Mouse (Mus musculus) C2C12 (cell line): Measurements from ENCODE around the gene Fam149a.

Experiments
- CTCF ChIP-seq: IDR thresholded peaks from one replicate; pipeline ENCODE4 v1.5.1; 2011; ENCODE audit not compliant: control insufficient read depth, insufficient read depth, insufficient read length
- MYOD1 ChIP-seq: IDR thresholded peaks from one replicate; pipeline ENCODE4 v1.6.1; 2011; ENCODE audit warnings: low read depth; ENCODE audit not compliant: control insufficient read depth, insufficient read length

DNA sequence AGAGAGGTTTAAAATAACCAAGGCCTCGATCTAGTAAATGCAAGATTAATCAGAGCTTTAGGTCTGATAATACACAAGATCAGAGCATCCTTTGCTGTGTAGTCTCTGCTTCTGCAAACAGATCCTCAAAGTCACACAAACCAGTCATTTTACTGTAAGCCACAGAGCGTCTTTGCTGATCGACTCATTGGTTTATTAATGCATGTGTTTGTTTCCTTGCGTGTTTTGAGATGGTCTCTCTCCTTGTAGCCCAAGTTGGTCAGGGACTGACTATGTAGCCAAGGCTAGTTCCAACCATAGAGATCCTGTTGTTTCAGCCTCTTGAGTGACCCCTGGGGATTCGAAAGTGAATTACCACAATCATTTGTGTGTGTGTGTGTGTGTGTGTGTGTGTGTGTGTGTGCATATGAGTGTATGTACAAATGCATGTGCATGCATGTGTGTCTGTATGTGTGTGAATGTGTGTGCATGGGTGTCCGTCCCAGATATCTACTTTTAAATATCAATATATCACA lies 22.9 kb downstream of the Fam149a start:
- TF ChIP-seq CTCF: no peak
- TF ChIP-seq MYOD1: no peak
